In genomic region chrX:35951945-35952344, GRCm38 (mm10) we compare ENCODE assay signal across 30 mouse cellular contexts.
DNase-seq lines count a peak whose midpoint lies in the region; ATAC-seq and TF ChIP-seq lines count a peak whose summit lies in the region.
"Had no signal": no experiment of that assay in that cellular context is flagged by ENCODE, and none has a peak within 500 bp of the region (broad histone marks: within the 10 kb centered on the region; RNA-seq: fewer than 3 reads in every experiment).

No protein-coding gene starts in this region.

- peak; percentile 72 for DNase-seq in heart, adult 11 months
- no peak for DNase-seq in heart, adult 2 months
- DNase-seq in lung, embryonic 14.5 days: peak; percentile 3
- no peak for DNase-seq in lung, postnatal 10 days
- peak; percentile 65 for DNase-seq in MEL (ENCODE audit: low read depth, low spot score)
- peak; percentile 22 for DNase-seq in Muller cell, postnatal 12 days (ENCODE audit: inconsistent ontology term)
- no peak for DNase-seq in right cerebral cortex, postnatal 25 days
- DNase-seq: adrenal gland, postnatal 10 days; B cell, adult 2 months; cerebellum, adult 11 months; cerebellum, adult 9-10 months; cerebellum, postnatal 36 days; gastrocnemius, adult 2 months; gastrocnemius, postnatal 36 days; heart, postnatal 14 days; kidney, adult 18-20 months; kidney, postnatal 4 days; lung, postnatal 4 days; right cerebral cortex, postnatal 4 days; thymus, adult 18-20 months; thymus, postnatal 25 days had no signal

- no peak for ATAC-seq in lung, embryonic 14.5 days (ENCODE audit: insufficient read depth)
- ATAC-seq: midbrain, embryonic 13.5 days; Patski had no signal

- no peaks in the 10 kb centered on the region for H3K9me3 ChIP-seq in lung, embryonic 14.5 days (ENCODE audit: low read depth, low read length)
- no peaks in the 10 kb centered on the region for H3K9me3 ChIP-seq in MEL (replicated peaks; ENCODE audit: insufficient read depth, low read length)
- H3K9me3 ChIP-seq: hindbrain, embryonic 12.5 days; limb, embryonic 13.5 days; megakaryocyte, embryonic 14.5 days; midbrain, embryonic 13.5 days; neural tube, embryonic 12.5 days had no signal

- TF ChIP-seq POLR2A in heart, adult 2 months (IDR thresholded peaks at IDR 0.05; ENCODE audit: insufficient read depth, low read depth, low read length): no peak
- no peak for TF ChIP-seq POLR2A in MEL (IDR thresholded peaks at IDR 0.05; ENCODE audit: control insufficient read depth in 1 of 2, insufficient read depth in 1 of 2, low read depth in 1 of 2, low read length in 2 of 2, poor library complexity in 1 of 2)

- intact Hi-C loops in heart, adult 2 months (cut with DNase I): no loop called here

- H3K4me2 ChIP-seq in lung, embryonic 14.5 days: no peak overlapping the region
- H3K4me2 ChIP-seq: hindbrain, embryonic 12.5 days; limb, embryonic 13.5 days; liver, embryonic 11.5 days; midbrain, embryonic 13.5 days; neural tube, embryonic 12.5 days had no signal

- H3K4me1 ChIP-seq in heart, adult 2 months (ENCODE audit: control insufficient read depth, insufficient read depth, low read length): no peaks in the 10 kb centered on the region; the same call in 1 of the 2 replicates
- H3K4me1 ChIP-seq in lung, embryonic 14.5 days (ENCODE audit: insufficient read depth): no peaks in the 10 kb centered on the region
- H3K4me1 ChIP-seq in MEL (ENCODE audit: control insufficient read depth in 1 of 2, insufficient read depth in 2 of 2, low read length in 2 of 2): peaks cover 2 to 12% of the 10 kb centered on the region in 2 experiments; a peak in 2 of 4 replicates
- H3K4me1 ChIP-seq: hindbrain, embryonic 12.5 days; limb, embryonic 13.5 days; midbrain, embryonic 13.5 days; neural tube, embryonic 12.5 days had no signal

- H3K9ac ChIP-seq in heart, adult 2 months (ENCODE audit: low read depth, low read length): no peak overlapping the region
- H3K9ac ChIP-seq in lung, embryonic 14.5 days: no peak overlapping the region
- peak overlapping the region; percentile 39; the same call in 1 of the 2 replicates for H3K9ac ChIP-seq in MEL (ENCODE audit: control insufficient read depth, low read depth, low read length, poor library complexity, severe bottlenecking)
- H3K9ac ChIP-seq: hindbrain, embryonic 12.5 days; limb, embryonic 13.5 days; midbrain, embryonic 13.5 days; neural tube, embryonic 12.5 days had no signal

- 52% methylated on average over 3 of the region's 3 CpGs for WGBS in heart, adult 2 months
- 66% methylated on average over 3 of the region's 3 CpGs for WGBS in lung, embryonic 14.5 days

- no peak for TF ChIP-seq EP300 in heart, adult 2 months (IDR thresholded peaks at IDR 0.05; ENCODE audit: insufficient read depth, low read depth, low read length)
- no peak for TF ChIP-seq EP300 in MEL (IDR thresholded peaks at IDR 0.05; ENCODE audit: low read depth in 1 of 2, low read length in 2 of 2)

- no peaks in the 10 kb centered on the region for H3K27me3 ChIP-seq in heart, adult 2 months (ENCODE audit: control insufficient read depth, insufficient read depth, low read length)
- H3K27me3 ChIP-seq in lung, embryonic 14.5 days (ENCODE audit: insufficient read depth, low read length): no peaks in the 10 kb centered on the region
- no peaks in the 10 kb centered on the region for H3K27me3 ChIP-seq in MEL (ENCODE audit: control insufficient read depth in 1 of 2, insufficient read depth in 2 of 2, low read length in 2 of 2)
- H3K27me3 ChIP-seq: CH12.LX; hindbrain, embryonic 12.5 days; limb, embryonic 13.5 days; megakaryocyte, embryonic 14.5 days; midbrain, embryonic 13.5 days; neural tube, embryonic 12.5 days had no signal

- H3K36me3 ChIP-seq in heart, adult 2 months (ENCODE audit: control insufficient read depth, insufficient read depth, low read length): no peaks in the 10 kb centered on the region
- no peaks in the 10 kb centered on the region for H3K36me3 ChIP-seq in lung, embryonic 14.5 days (ENCODE audit: insufficient read depth)
- peaks cover 0 to 24% of the 10 kb centered on the region in 2 experiments; a peak in 2 of 4 replicates for H3K36me3 ChIP-seq in MEL (ENCODE audit: control insufficient read depth in 1 of 2, insufficient read depth in 2 of 2, low read length in 2 of 2)
- H3K36me3 ChIP-seq: hindbrain, embryonic 12.5 days; limb, embryonic 13.5 days; neural tube, embryonic 12.5 days had no signal

- no peaks in the 10 kb centered on the region for H3K79me2 ChIP-seq in heart, adult 2 months (replicated peaks; ENCODE audit: control insufficient read depth, insufficient read depth, low read length)
- no peaks in the 10 kb centered on the region for H3K79me2 ChIP-seq in MEL (ENCODE audit: control insufficient read depth, insufficient read depth, low read length, poor library complexity)

- no peak overlapping the region for H3K4me3 ChIP-seq in heart, adult 2 months
- H3K4me3 ChIP-seq in lung, embryonic 14.5 days (ENCODE audit: low read depth, low read length): no peak overlapping the region
- peak overlapping the region in 1 of 2 experiments; percentile 16; a peak in 1 of 4 replicates for H3K4me3 ChIP-seq in MEL (ENCODE audit: control insufficient read depth in 1 of 2, insufficient read depth in 1 of 2, low read depth in 2 of 2, low read length in 2 of 2)
- H3K4me3 ChIP-seq: gastrocnemius, adult 2 months; hindbrain, embryonic 12.5 days; limb, embryonic 13.5 days; megakaryocyte, embryonic 14.5 days; midbrain, embryonic 13.5 days; neural tube, embryonic 12.5 days had no signal

- no peak for TF ChIP-seq CTCF in heart, adult 2 months (IDR thresholded peaks at IDR 0.05)
- no peak for TF ChIP-seq CTCF in lung, embryonic 14.5 days (IDR thresholded peaks at IDR 0.05; ENCODE audit: low read depth)
- TF ChIP-seq CTCF in MEL (IDR thresholded peaks at IDR 0.05 in 2 of 3, conservative IDR thresholded peaks at IDR 0.05 in 1 of 3; ENCODE audit: control insufficient read depth in 1 of 3, insufficient read depth in 1 of 3, low read depth in 2 of 3, low read length in 3 of 3, poor library complexity in 1 of 3, severe bottlenecking in 1 of 3): no peak

- no peak overlapping the region for H3K27ac ChIP-seq in heart, adult 2 months
- H3K27ac ChIP-seq in lung, embryonic 14.5 days (ENCODE audit: low read depth): no peak overlapping the region
- peak overlapping the region; percentile 87 for H3K27ac ChIP-seq in MEL (ENCODE audit: control insufficient read depth, low read depth, low read length)
- H3K27ac ChIP-seq: gastrocnemius, adult 2 months; hindbrain, embryonic 12.5 days; limb, embryonic 13.5 days; midbrain, embryonic 13.5 days; neural tube, embryonic 12.5 days; stomach, postnatal 0 days had no signal

- no peak for TF ChIP-seq RAD21 in MEL (IDR thresholded peaks at IDR 0.05; ENCODE audit: low read depth, low read length)

TF ChIP-seq in MEL, 35 proteins besides CTCF, POLR2A, EP300 and RAD21:
- peak; percentile 20; the same call in 1 of the 2 replicates for TF ChIP-seq GATA1 (IDR thresholded peaks at IDR 0.05; ENCODE audit: low read depth, low read length)
- TF ChIP-seq NELFE (IDR thresholded peaks at IDR 0.05; ENCODE audit: low read depth, low read length): no peak
- TF ChIP-seq POLR2AphosphoS5 (IDR thresholded peaks at IDR 0.05; ENCODE audit: borderline replicate concordance, low read depth, low read length): no peak
- peak; percentile 56; the same call in 1 of the 2 replicates for TF ChIP-seq TBP (IDR thresholded peaks at IDR 0.05; ENCODE audit: low read depth, low read length)
- no peak for TF ChIP-seq ETS1 (IDR thresholded peaks at IDR 0.05; ENCODE audit: low read depth, low read length)
- no peak for TF ChIP-seq BHLHE40 (IDR thresholded peaks at IDR 0.05; ENCODE audit: borderline replicate concordance, low read depth, low read length)
- no peak for TF ChIP-seq KAT2A (conservative IDR thresholded peaks at IDR 0.05; ENCODE audit: low read depth, low read length)
- no peak for TF ChIP-seq JUND (IDR thresholded peaks at IDR 0.05; ENCODE audit: low read depth, low read length)
- no peak for TF ChIP-seq SIN3A (IDR thresholded peaks at IDR 0.05; ENCODE audit: low read length)
- no peak for TF ChIP-seq NRF1 (IDR thresholded peaks at IDR 0.05; ENCODE audit: insufficient read depth, low read depth, low read length, poor library complexity, severe bottlenecking)
- TF ChIP-seq MYC (IDR thresholded peaks at IDR 0.05; ENCODE audit: low read depth, low read length): no peak

Comparison
In these comparisons a context has a peak if more than half of its experiments do, and no peak if none do; other contexts are left out.
1. DNase-seq: peak in heart, adult 11 months (single experiment), lung, embryonic 14.5 days (single experiment), MEL (single experiment) and Muller cell, postnatal 12 days (single experiment); none in heart, adult 2 months (0 of 2), lung, postnatal 10 days (single experiment) and right cerebral cortex, postnatal 25 days (single experiment).